Mouse (Mus musculus) cerebellum, adult 9-10 months (tissue): Measurements from ENCODE around the gene Matn3.
A peak's percentile ranks its signal among the peaks of the same experiment; 100 is the strongest.

Source experiments
- DNase-seq: peaks from one replicate; pipeline ENCODE4 v3.0.0; 2022

Matn3 gene

DNA sequence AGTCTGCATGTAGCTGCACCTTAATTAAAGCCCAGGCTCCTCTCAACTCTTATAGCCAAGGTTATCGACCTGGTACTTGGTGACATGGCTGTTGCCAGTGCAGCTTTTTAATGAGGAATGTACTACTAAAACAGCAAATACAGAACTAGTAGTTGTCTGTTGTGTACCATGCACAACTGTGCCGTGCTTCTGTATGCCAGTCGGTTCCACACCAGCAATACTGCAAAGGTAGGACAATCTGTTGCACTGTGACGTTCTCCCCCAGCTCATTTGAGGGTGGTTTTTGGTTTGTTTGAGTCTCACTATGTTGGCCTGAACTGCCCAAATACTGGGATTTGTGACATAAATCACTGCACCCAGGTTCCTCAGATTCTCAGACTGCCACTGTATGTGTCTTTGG is 8.2 kb upstream of the Matn3 start:
- DNase-seq, result no peak

DNA sequence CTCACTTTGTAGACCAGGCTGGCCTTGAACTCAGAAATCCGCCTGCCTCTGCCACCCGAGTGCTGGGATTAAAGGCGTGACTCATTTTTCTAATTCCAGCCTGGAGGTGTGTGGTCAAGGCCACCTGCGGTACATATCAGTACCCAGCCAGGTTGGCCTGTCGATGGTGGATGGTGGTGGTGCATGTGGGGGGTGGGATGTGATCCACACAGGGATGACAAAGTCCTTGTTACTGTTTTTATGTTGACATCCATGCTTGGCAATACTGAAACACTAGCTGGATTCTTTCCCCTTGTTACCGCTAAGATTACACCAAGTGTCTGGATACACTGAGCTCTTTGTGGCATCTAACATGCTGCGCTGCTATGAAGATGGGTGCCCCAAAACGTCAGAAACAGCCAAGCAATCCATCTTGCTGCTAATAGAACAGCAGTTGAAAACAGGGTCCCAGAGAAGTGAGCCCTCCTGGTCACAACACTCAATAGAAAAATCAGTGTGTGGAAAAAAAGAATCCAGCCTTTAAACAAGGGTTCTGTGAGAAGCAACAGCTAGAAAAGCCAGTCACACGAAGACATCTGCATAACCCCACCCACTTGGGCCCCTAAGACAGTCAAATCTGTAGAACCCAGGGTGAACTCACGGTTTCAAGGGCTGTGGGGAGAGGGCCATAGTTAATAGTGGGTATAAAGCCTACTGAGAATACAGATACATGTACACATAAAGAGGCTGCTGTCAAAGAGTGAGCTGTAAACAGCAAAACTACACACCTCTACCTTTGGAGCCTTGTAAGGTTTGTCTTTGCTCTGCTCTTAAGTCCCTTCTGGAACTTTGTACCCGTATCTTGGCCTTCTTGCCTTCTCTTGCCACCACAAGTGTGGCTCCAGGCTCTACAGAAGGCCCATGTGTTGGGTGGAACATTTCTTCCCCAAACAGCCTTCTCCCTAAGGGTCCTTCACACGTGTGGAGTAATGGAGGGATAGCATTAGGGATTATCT is 7.4 kb upstream of the Matn3 start:
- no peak for DNase-seq

DNA sequence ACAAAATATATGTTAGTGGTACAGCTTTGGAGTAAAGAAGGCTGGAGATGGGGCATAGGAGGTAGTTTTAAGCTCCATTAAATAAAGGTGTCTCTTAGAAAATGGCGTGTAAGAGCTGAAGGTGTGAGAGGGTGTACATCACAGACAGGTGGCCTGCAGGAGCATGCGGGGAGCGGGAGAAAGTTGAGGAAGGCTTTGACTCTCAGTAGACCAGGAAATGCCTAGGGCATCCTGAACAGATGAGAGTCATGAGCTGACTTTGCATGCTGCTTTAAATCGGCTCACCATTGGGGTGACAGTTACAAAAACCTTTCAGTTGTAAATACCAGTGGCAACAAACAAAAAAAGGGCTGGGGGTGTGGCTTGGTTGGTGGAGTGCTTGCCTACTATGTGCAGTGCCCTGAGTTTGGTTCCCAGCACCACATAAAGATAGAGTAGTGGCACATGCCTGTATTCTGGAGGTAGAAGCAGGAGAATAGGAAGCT is 6.6 kb upstream of the Matn3 start:
- no peak for DNase-seq

DNA sequence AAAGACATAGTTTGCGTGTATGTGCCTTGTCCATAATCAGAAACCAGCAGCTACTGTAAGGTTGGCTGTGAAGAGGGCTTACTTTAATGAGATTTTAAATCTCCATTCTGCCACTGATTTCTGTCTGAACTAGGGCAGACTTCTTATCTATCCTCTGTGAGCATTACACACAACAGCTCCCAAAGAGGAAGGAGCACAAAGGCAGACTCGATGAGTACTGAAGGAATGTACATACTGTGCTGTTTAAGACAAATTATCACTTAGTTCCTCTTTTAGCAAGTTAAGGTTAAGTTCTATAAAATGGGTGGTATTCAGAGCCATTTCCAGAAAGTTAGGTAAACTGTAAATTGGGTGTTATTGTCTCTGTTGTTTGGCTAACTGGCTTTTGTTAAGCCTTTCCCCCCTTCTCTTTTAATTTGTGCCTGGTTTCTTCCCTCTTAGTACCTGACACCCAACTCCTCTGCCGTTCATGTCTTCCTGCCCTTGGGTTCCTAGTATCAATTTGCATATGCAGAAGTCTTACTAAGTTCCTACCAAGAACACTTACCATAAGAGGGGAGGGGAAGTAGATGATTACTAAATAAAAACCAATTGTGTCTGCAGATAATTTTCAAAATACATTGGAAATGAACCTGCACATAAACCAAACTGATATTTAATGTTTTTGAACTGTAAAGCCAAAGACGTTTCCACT is 5.9 kb upstream of the Matn3 start:
- no peak for DNase-seq

DNA sequence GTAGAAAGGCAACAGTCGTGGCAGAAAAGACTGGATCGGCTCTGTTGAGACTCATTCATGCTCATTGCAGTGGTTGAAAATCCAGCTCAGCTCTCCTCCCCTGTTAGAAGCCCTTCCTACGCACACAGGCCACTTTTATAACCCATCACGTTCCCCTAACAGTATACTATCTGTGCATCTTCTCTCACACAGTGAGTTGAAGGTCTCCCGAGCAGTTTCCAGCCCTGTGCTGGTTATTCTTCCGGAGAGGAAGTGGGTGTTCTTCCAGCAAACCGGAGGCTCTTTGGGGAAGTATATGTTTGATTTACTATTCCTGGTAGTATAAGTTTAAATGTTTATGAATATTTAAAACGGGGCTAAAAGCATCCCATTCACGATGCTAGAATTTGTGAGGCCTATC is 566 bp upstream of the Matn3 start:
- no peak for DNase-seq

DNA sequence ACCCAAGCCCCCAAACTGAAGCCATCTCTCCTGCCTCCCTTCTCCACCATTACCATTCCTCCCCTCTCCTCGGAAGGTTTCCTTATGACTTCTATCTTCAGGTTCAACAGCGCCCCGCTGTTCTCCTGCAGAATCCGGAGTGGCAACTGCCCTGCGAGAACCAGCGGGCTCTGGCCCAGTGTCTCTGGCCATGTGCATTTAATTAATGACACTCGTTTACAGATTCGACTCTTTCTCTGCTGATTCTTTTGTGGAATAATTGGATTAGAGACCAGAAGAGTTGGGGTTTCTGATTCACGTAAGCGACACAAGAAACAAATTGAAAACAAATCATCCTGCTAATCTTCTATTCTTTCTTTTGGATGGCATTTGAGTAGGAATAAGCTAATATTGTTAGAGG is 5.4 kb downstream of the Matn3 start:
- no peak for DNase-seq

DNA sequence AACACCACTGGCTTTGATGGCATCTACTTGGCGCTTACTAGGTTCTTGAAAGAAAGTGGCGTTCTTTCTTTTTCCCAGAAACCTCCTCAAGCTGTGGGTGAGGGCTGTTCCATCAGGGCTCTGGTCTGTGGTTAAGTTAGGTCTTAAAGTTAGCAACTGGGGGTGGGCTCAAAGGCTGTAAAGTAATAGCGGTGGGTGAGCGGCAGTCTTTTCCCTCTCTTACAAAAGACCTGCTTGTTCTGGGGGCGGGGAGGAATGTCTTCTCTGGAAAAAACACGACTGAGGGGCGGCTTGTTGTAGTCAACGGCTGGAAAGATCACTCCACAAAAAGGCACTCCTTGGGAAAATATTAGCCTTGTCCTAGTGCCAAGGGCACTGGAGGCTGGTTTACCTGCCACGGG is 6.4 kb downstream of the Matn3 start:
- DNase-seq, result no peak

DNA sequence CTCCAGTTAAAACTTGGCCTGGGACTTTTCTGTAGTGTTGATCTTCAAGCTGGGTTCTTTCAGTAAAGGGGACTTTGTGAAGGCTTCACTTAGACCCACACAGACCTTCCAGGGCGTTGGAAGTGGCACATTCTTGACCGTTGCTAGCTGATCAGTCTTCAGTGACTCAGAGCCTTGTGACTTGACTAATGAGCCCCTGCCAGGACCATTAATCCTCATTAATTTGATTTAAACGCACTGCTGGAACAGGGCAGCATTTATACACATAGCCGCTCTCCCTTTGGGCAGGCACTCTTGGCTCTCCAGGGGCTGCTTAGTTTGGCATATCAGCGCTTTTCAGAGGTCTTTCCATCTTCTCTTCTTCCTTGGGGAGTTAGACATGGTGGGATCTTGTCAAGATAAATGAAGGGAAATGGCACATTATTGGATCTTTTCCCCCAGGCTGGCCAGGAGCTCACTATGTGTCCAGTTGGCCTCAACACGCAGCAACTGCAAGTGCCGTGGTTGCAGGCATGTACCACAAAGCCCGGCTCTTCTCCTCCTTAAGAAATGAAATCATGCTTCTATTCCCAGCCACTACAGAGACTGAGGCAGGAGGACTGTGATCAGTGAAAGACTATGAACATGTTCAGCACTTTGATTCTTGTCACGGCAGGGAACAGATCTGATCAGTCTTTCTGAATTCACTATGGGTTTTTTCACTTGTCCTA is 14.0 kb downstream of the Matn3 start:
- DNase-seq, result no peak

DNA sequence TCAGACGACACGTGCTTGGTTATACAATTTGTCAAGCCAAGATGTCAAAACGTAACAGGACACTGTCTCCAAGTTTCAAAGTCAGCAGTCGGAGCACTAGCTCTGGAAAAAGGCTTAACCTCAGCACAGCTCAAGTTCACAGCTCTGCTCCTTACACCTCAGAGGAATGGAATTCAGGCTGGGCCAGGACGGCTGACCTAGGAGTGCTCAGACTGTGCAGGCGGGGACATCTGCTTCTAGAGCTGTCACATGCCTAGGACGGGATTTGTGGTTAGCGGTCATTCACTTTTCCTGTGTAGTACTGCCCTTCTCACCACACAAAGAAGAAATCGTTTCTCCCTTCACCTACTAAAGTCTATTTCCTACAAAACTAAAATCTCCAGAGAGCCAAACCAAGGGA is 22.1 kb downstream of the Matn3 start:
- DNase-seq, result no peak

DNA sequence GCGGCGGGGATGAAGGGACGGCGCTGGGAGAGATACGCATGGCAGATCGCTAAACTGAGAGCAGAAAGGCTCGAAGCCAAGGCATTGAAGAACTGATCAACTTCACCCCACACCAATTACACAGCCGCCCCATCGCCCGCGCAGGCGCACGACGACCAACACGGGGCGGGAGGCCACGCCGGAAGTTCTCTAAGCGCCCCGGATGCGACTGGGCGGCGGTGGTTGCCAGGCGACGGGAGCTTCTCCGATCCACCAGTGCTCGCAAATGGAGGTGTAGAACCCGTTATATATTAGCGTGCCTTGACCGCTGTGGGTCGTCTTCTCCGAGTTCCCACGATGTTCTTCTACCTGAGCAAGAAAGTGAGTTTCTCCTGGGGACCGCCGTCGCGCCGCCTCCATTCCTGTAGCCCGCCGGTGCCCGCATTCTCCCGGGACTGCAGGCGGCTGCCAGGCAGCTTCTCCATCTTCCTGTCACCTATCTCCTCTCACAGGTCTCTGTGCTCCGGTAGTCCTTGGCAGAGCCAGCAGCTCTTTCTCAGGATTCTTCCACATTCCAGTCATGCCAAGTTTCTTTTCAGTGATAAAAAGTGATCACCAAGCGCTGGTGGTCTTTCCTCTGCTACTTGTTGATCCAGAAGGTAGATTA is 26.2 kb downstream of the Matn3 start, which contains the start of gene Wdr35:
Gene Wdr35, plus strand, starts transcription at position 73 of the 646 bp plus-strand sequence.
- DNase-seq, result peak; percentile 90

DNA sequence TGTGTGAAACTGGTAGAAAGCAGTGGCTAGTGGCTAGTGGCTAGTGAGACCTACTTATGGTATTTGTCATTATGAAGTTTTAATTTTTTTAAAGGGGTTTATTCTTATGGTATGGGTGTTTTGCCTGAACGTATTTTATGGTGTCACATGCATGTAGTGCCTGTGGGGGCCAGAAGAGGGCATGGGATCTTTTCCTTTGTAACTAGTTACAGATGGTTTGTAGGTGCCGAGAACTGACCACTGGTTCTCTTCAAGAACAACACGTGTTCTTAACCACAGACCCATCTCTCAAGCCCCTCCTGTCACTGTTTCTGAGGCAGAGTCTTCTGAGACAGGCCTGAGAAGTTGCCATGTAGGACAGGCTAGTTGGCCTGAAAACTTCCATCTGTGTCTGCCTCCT is 27.3 kb downstream of the Matn3 start:
- DNase-seq, result peak; percentile 21

DNA sequence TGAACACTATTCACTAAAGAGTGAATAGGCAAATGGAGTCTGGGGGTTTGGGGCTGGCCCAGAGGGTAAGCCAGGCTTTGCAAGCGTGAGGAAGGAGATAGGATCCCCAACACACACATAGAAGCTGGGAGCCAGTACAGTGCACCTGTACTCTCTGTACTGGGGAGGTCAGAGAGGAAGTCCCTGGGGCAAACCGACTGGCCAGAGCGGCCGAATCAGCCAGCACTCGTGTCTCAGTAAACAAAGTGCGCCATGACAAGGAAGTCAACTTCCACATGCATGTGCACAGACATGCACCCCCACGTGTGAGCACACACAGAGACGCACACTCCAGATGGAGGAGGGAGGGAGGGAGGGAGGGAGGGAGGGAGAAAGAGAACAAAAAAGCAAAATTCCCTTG is 45.5 kb downstream of the Matn3 start:
- DNase-seq, result no peak

DNA sequence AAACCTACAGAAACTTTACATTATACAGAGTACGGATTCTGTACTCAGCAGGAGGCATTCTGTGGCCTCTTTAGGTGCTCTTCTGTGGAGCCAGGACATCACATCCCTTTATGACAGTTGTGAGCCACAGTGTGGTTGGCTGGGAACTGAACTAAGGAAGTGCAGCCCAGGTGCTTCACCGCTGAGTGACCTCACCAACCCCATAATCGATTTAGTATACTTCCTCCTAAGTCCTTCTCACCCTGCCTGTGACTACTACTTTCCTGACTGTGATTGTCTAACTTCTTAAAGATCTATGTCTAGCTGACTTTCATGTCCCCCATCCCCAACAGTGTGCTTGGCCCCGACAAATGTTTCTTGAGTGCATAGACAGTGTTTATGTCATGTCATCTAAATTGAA is 50.6 kb downstream of the Matn3 start:
- DNase-seq, result no peak

DNA sequence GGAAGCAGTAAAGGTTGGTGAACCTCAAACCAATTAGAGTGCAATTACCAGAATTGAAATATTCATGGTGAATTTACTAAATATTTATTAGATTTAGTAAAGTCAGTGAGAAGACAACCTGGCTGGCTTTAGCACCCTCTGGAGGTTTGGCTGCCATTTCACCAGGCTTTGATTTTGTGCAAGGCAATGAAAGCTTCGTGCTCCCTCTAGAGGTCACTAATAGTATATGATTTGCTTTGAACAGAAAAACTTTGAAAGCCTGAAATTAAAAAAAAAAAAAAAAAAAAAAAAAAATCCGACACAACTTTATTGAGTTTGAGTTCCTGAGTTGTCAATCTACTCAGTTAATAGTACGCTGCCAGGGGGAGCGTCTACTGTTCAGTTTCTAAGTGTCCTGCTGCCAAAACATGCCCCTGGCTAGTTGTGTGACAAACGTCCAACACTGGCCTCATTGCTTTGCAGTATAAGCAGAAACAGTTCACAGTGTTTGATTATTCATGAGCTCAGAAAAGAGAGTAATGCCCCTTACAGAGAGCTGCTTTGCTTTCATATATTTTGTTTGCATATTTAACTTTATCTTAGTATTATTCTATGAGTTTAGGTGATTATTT is 54.4 kb downstream of the Matn3 start:
- DNase-seq, result peak; percentile 76

DNA sequence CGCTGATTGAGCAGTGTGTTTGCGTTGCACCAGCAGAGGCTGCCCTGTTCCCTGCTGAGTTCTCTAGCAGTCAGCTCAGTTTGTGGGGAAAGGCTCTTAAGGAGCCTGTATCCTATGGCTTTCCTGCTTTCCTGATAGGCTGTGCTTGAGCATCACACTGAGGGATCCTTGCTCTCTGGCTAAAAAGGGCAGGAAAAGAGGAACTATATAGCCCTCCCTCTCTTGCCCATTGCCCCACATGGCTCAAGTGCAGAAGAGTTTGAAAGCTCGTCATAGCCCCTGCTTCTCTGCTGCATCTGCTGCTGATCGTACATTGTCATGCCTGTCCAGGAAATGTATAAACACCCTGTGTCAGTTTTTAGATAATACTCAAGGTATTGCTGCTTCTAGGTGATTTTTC is 59.4 kb downstream of the Matn3 start:
- no peak for DNase-seq

DNA sequence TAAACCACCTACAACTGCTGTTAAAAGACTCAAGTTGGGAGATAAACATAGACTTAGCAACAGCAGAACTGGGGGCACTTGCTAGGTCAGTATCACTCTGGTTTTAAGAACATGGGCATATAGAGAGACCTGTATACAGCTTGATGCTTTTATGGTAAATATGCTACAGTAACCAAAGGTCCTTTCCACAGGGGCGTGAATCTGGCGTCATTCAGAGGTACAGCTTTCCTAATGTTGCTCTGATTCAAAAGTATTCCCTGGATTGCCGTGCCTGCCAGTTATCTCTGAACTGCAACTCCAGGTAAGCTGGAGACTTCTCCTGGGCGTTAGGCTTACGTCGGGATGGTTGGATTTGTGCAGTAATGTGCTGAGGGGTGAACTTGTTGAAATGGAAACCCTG is 60.1 kb downstream of the Matn3 start:
- no peak for DNase-seq

DNA sequence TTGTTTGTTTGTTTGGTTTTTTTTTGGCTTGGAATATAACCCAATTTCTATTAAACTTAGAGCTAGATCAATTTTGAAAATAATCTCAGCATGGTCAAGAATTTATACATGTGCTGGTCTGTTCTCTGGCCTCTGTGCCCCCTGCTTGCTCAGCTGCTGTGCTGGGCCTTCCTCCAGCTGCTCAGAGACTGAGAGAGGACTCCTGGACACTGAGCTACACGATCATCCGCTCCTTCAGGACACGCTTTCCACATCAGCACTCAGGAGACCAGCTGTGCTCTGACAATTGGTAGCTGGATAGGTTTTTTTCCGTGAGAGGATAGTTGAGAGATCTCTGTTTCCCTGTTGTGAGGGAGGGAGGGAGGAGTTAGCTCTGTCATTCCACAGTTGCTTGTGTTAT is 62.6 kb downstream of the Matn3 start:
- DNase-seq, result no peak

DNA sequence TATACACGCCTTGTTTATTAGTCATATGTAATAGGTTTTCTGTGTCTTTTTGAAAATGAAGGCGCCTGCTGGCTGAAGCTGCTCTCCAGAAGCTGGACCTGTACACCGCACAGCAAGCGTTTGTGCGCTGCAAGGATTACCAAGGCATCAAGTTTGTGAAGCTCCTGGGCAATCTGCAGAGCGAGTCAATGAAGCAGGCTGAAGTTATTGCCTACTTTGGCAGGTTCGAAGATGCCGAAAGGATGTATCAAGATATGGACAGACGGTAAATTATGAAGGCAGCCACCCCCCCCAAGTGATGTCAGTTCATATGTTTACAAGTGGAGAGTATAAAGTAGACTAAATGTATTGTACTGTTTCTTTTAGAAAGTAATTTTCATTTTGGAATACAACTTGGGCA is 68.6 kb downstream of the Matn3 start:
- no peak for DNase-seq

DNA sequence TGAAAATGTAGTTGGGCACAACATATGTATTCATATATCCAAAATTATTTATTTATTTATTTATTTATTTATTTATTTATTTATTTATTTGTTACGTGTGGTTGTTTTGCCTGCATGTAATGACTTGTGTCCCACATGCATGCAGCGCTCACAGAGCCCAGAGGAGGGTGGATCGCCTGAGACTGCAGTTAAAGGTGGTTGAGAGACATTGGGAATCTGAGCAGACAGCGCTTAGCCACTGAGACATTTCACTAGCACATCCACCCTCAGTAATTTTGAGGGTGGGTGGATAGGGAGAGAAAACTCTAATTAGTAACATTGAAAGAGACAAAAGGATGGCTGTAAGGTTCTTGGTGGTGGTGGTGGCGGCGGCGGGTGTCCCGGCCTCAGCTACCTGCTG is 72.7 kb downstream of the Matn3 start:
- DNase-seq, result no peak

DNA sequence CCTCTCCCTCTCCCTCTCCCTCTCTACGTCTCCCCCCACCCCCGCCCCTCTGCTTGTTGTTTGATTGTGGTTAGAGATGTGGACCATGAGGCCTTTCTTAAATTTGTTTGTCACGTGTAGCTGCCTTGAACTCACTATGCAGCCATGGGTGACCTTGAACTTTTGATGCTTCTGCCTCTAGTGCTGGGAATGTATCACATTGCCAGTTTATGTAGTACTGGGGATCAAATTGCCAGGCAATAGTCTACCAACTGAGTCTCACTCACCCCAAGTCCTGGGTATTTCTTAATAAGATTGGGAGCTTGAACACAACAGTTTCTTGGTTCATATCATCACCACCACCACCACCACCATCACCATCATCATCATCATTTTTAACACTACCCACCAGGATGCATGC is 73.3 kb downstream of the Matn3 start:
- no peak for DNase-seq
